Mouse (Mus musculus) G1E (cell line): ENCODE results near the gene Dpysl4. TPM values are rescaled to one million over a fixed set of nuclear protein-coding genes. Genes with fewer than 3 reads are reported as not detected.

Source experiments
- ATAC-seq: 2 replicates; pipeline ENCODE4 v1.8.0; 2016; ENCODE audit warnings: mild to moderate bottlenecking; ENCODE audit not compliant: insufficient number of reproducible peaks, poor library complexity, low FRiP score, severe bottlenecking; ENCODE audit errors: extremely low read depth
- DNase-seq: peaks from one replicate; pipeline ENCODE4 v3.0.0; 2012; ENCODE audit warnings: low spot score
- H3K27me3 ChIP-seq: 2 replicates; pipeline ENCODE4 v1.6.1; 2012; ENCODE audit warnings: mild to moderate bottlenecking, low read length, inconsistent platforms; ENCODE audit not compliant: insufficient read depth
- H3K36me3 ChIP-seq: replicated peaks from 2 replicates; pipeline ENCODE3; 2012; ENCODE audit warnings: mild to moderate bottlenecking, inconsistent platforms
- H3K4me1 ChIP-seq: 2 replicates; pipeline ENCODE4 v1.6.1; 2012; ENCODE audit warnings: low read depth, low read length, inconsistent platforms, mixed read lengths; ENCODE audit not compliant: insufficient read depth
- H3K4me3 ChIP-seq: 2 replicates; pipeline ENCODE4 v1.5.1; 2012; ENCODE audit warnings: low read depth, mild to moderate bottlenecking, inconsistent platforms, low read length, moderate library complexity, mixed read lengths
- H3K9me3 ChIP-seq: replicated peaks from 2 replicates; pipeline ENCODE4 v1.6.1; 2012; ENCODE audit warnings: inconsistent platforms
- CTCF ChIP-seq: IDR thresholded peaks from 2 replicates; pipeline ENCODE4 v1.5.1; 2012; ENCODE audit warnings: low read depth, low read length, inconsistent platforms, mixed read lengths
- GATA1 ChIP-seq: IDR thresholded peaks from 2 replicates; pipeline ENCODE4 v1.6.1; 2012; ENCODE audit warnings: borderline replicate concordance, low read length, inconsistent platforms, mixed read lengths
- GATA2 ChIP-seq: IDR thresholded peaks from 2 replicates; pipeline ENCODE4 v1.6.1; 2012; ENCODE audit warnings: low read depth, low read length, inconsistent platforms, borderline replicate concordance
- POLR2AphosphoS5 ChIP-seq: IDR thresholded peaks from 2 replicates; pipeline ENCODE4 v1.6.1; 2012; ENCODE audit warnings: low read depth, low read length, inconsistent platforms; ENCODE audit not compliant: insufficient replicate concordance
- TAL1 ChIP-seq: conservative IDR thresholded peaks from 2 replicates; pipeline ENCODE4 v1.6.1; 2012; ENCODE audit warnings: low read depth, low read length, inconsistent platforms, mixed read lengths
- polyA plus RNA-seq: library from polyadenylated mRNA; stranded (reverse); fragments of >175 nt; gene quantifications from 2 replicates; pipeline ENCODE4 v1.2.3, GENCODE M21; 2012
- total RNA-seq, 2 experiments: library from RNA; stranded (forward) in 1 of 2; stranded (reverse) in 1 of 2; fragments of 200-1000 nt in 1 of 2; fragments of >200 nt in 1 of 2; fragmentation: Nextera tagmentation in 1 of 2; gene quantifications; 2 replicates each; pipeline ENCODE4 v1.2.3; 2014 to 2017

The Dpysl4 gene
- not detected in 2 replicates for total RNA-seq (2014; fragmentation: Nextera tagmentation)
- 0.05 TPM in 1 of 2 replicates, not detected in the other for total RNA-seq (2017)
- not detected in 2 replicates for polyA plus RNA-seq

- DNase-seq (no peak), ATAC-seq (no peak)
- Histone ChIP-seq H3K9me3 (peaks cover 63% of the 10 kb centered on the region), H3K4me3 (no peak within 1 kb of the TSS; the same call in 1 of the 2 replicates), H3K36me3 (no peaks in the 10 kb centered on the region), H3K4me1 (no peaks in the 10 kb centered on the region), H3K27me3 (no peaks in the 10 kb centered on the region)
- TF ChIP-seq POLR2AphosphoS5 (no peak), TAL1 (no peak), GATA1 (no peak), GATA2 (no peak), CTCF (no peak)
Measured at GRCm38 (mm10) chr7:139085629-139086194, at the start of gene Dpysl4. Dpysl4 (plus strand) TSS chr7:139086001.

- Histone ChIP-seq H3K27me3 (no peaks in the 10 kb centered on the region), H3K9me3 (peaks cover 37% of the 10 kb centered on the region), H3K4me3 (no peak overlapping the region), H3K36me3 (no peaks in the 10 kb centered on the region), H3K4me1 (no peaks in the 10 kb centered on the region)
- DNase-seq: no peak
- ATAC-seq: no peak
- TF ChIP-seq CTCF (no peak), GATA2 (no peak)
Measured at GRCm38 (mm10) chr7:139063406-139063805, 22.4 kb upstream of the Dpysl4 start.

DNA sequence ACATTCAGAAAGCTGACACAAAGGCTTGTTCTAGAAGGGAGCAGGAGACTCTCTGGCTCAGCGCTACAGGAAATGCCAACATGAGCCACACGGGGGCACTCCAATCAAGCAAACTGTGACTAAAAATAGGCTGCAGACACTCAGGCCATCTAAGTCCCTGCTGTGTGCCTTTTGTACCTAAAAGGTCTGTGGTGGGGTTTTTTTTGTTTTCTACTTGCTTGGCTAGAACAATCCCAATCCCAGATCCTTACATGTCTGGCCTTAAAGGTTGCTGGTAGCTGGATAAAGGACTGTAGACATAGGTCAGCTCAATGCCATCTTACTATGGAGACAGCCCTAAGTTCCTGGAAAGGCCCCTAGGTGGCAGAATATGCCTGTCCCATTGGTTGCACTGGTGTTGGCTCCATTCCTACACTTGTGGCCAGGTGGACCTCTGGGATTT, 17.6 kb upstream of the Dpysl4 start:
- Histone ChIP-seq H3K27me3 (no peaks in the 10 kb centered on the region), H3K4me3 (no peak overlapping the region), H3K36me3 (no peaks in the 10 kb centered on the region), H3K9me3 (peaks cover 30% of the 10 kb centered on the region), H3K4me1 (no peaks in the 10 kb centered on the region)
- TF ChIP-seq POLR2AphosphoS5: no peak
- TF ChIP-seq TAL1: no peak
- no peak for TF ChIP-seq GATA2
- no peak for TF ChIP-seq GATA1
- TF ChIP-seq CTCF: no peak; the same call in 1 of the 2 replicates
- ATAC-seq (no peak), DNase-seq (no peak)

DNA sequence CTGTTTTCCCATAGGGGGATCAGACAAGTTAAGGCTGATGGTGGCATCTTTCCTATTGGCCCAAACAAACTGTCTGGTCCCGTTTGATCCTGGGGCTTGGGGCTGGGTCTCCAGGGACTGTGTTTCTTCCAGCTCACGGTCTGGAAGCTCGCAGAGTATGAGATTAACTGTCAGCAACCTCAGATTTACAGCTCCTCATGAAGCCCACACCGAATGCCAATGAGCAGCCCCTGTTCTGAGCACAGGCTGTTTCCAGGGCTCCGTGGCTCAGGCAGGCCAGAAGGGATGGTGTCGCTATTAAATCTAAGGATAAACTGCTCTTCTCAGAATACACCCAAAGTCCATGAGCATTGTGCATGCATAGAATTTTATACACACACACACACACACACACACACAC, 11.6 kb upstream of the Dpysl4 start:
- ATAC-seq (no peak), DNase-seq (no peak)
- Histone ChIP-seq H3K27me3 (no peaks in the 10 kb centered on the region), H3K4me3 (no peak overlapping the region), H3K9me3 (peaks cover 37% of the 10 kb centered on the region), H3K4me1 (no peaks in the 10 kb centered on the region), H3K36me3 (no peaks in the 10 kb centered on the region)
- TF ChIP-seq GATA1: no peak
- no peak for TF ChIP-seq TAL1
- no peak for TF ChIP-seq POLR2AphosphoS5
- no peak for TF ChIP-seq CTCF
- no peak for TF ChIP-seq GATA2

- TF ChIP-seq CTCF (no peak), GATA1 (no peak), GATA2 (no peak), TAL1 (no peak), POLR2AphosphoS5 (no peak)
- DNase-seq (no peak), ATAC-seq (no peak)
- Histone ChIP-seq H3K4me1 (no peaks in the 10 kb centered on the region), H3K4me3 (no peak overlapping the region), H3K27me3 (no peaks in the 10 kb centered on the region), H3K9me3 (peaks cover 45% of the 10 kb centered on the region), H3K36me3 (no peaks in the 10 kb centered on the region)
Measured at GRCm38 (mm10) chr7:139075054-139075794, 10.6 kb upstream of the Dpysl4 start.

GRCm38 (mm10) chr7:139077283-139077682, 8.5 kb upstream of the Dpysl4 start:
- no peaks in the 10 kb centered on the region for H3K36me3 ChIP-seq
- no peaks in the 10 kb centered on the region for H3K27me3 ChIP-seq
- TF ChIP-seq POLR2AphosphoS5: no peak
- no peak for TF ChIP-seq TAL1
- TF ChIP-seq CTCF: no peak
- no peak for TF ChIP-seq GATA1
- no peak for TF ChIP-seq GATA2
- no peaks in the 10 kb centered on the region for H3K4me1 ChIP-seq
- ATAC-seq (no peak), DNase-seq (no peak)
- no peak overlapping the region for H3K4me3 ChIP-seq
- H3K9me3 ChIP-seq: peaks cover 52% of the 10 kb centered on the region
